Mouse (Mus musculus) midbrain, embryonic 13.5 days (tissue): ENCODE results near the gene Olfr62. TPM values are rescaled to one million over a fixed set of nuclear protein-coding genes. Genes with fewer than 3 reads are reported as not detected.
A peak's percentile ranks its signal among the peaks of the same experiment; 100 is the strongest.

ENCODE experiments used
- ATAC-seq: fragments of 200-750 bp; cut with Nextera tagmentation; 2 replicates; pipeline ENCODE4 v1.8.0; 2017; ENCODE audit warnings: mild to moderate bottlenecking, moderate TSS enrichment, moderate library complexity
- H3K27ac ChIP-seq: fragments of 300-500 bp; sonication (generic); 2 replicates; pipeline ENCODE4 v1.5.1; 2015; ENCODE audit warnings: inconsistent platforms, mild to moderate bottlenecking, moderate library complexity
- H3K27me3 ChIP-seq: fragments of 300-500 bp; sonication (generic); 2 replicates; pipeline ENCODE4 v1.6.1; 2015; ENCODE audit warnings: mild to moderate bottlenecking, inconsistent platforms
- H3K36me3 ChIP-seq: fragments of 300-500 bp; sonication (generic); 2 replicates; pipeline ENCODE4 v1.6.1; 2015; ENCODE audit warnings: mild to moderate bottlenecking, inconsistent platforms
- H3K4me1 ChIP-seq: fragments of 300-500 bp; sonication (generic); replicated peaks from 2 replicates; pipeline ENCODE4 v1.6.1; 2015; ENCODE audit warnings: inconsistent platforms
- H3K4me2 ChIP-seq: fragments of 300-500 bp; sonication (generic); replicated peaks from 2 replicates; pipeline ENCODE4 v1.6.1; 2015; ENCODE audit warnings: moderate library complexity, mild to moderate bottlenecking, inconsistent platforms
- H3K4me3 ChIP-seq: fragments of 300-500 bp; sonication (generic); replicated peaks from 2 replicates; pipeline ENCODE4 v1.5.1; 2015; ENCODE audit warnings: mild to moderate bottlenecking, inconsistent platforms
- H3K9ac ChIP-seq: fragments of 300-500 bp; sonication (generic); replicated peaks from 2 replicates; pipeline ENCODE4 v1.6.1; 2015; ENCODE audit warnings: mild to moderate bottlenecking, inconsistent platforms
- H3K9me3 ChIP-seq: fragments of 300-500 bp; sonication (generic); 2 replicates; pipeline ENCODE4 v1.6.1; 2016; ENCODE audit warnings: mild to moderate bottlenecking, inconsistent platforms
- WGBS: fragments of 180-500 bp; shearing (Covaris S2); methylation state at CpG from one replicate; pipeline ENCODE4 v1.1.7; 2015; 5-methylcytosine and 5-hydroxymethylcytosine counted together
- polyA plus RNA-seq: library from polyadenylated mRNA; unstranded; fragments of >200 nt; fragmentation: Nextera tagmentation; extraction: Ambion mirVana; gene quantifications from 2 replicates; pipeline ENCODE4 v1.2.1, GENCODE M21; 2015

The Olfr62 gene
- not detected in 2 replicates for polyA plus RNA-seq

GRCm38 (mm10) chr4:118658652-118659051 lies at the start of gene Olfr62:
Gene Olfr62, plus strand, starts transcription at chr4:118658952.
- no peaks in the 10 kb centered on the region for H3K4me1 ChIP-seq
- H3K36me3 ChIP-seq: no peaks in the 10 kb centered on the region
- no peak within 1 kb of the TSS for H3K4me3 ChIP-seq
- no peak within 1 kb of the TSS for H3K4me2 ChIP-seq
- H3K27ac ChIP-seq: no peak within 1 kb of the TSS
- ATAC-seq: no peak
- H3K27me3 ChIP-seq: no peaks in the 10 kb centered on the region
- no peak within 1 kb of the TSS for H3K9ac ChIP-seq
- no peaks in the 10 kb centered on the region for H3K9me3 ChIP-seq

GRCm38 (mm10) chr4:118609836-118610235 lies 48.9 kb upstream of the Olfr62 start:
- no peak overlapping the region for H3K4me2 ChIP-seq
- no peaks in the 10 kb centered on the region for H3K4me1 ChIP-seq
- H3K9me3 ChIP-seq: no peaks in the 10 kb centered on the region
- H3K27me3 ChIP-seq: no peaks in the 10 kb centered on the region
- no peaks in the 10 kb centered on the region for H3K36me3 ChIP-seq
- no peak overlapping the region for H3K27ac ChIP-seq
- 88% methylated on average over 3 of the region's 3 CpGs for WGBS
- H3K4me3 ChIP-seq: no peak overlapping the region
- no peak for ATAC-seq
- H3K9ac ChIP-seq: no peak overlapping the region

DNA sequence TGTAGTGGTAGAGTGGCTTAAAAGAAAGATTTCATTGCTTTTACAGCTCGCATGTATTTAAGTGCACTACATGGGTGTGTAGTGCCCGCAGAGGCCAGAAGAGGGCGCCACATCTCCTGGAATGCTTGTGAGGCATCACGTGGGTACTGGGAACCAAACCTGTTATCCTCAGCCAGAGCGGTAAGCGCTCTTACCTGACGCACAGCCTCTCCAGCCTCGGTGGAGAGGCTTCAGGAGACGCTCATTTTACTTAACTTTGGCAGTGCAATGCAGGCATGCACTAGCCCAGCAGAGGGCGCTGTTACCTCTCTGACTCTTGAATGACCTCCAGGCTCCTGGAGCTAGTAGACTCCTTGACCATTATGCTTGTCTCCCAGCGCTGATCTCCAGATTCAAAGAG lies 46.1 kb upstream of the Olfr62 start:
- Histone ChIP-seq H3K9me3 (no peaks in the 10 kb centered on the region), H3K36me3 (no peaks in the 10 kb centered on the region)
- no peak for ATAC-seq

GRCm38 (mm10) chr4:118615412-118615811 lies 43.3 kb upstream of the Olfr62 start:
- H3K27ac ChIP-seq: no peak overlapping the region
- H3K4me1 ChIP-seq: no peaks in the 10 kb centered on the region
- no peak overlapping the region for H3K9ac ChIP-seq
- H3K27me3 ChIP-seq: no peaks in the 10 kb centered on the region
- ATAC-seq: no peak
- no peak overlapping the region for H3K4me3 ChIP-seq
- 88% methylated on average over 11 of the region's 11 CpGs for WGBS
- 0 out of 2 replicates have a peak, but pooled peaks cover 4% of the 10 kb centered on the region for H3K9me3 ChIP-seq
- no peak overlapping the region for H3K4me2 ChIP-seq
- no peaks in the 10 kb centered on the region for H3K36me3 ChIP-seq

More for the DNA sequence above, 46.1 kb upstream of the Olfr62 start:
- Histone ChIP-seq H3K9ac (no peak overlapping the region), H3K4me3 (no peak overlapping the region), H3K27ac (no peak overlapping the region), H3K4me1 (no peaks in the 10 kb centered on the region), H3K4me2 (no peak overlapping the region), H3K27me3 (no peaks in the 10 kb centered on the region)
- 27% methylated on average over 11 of the region's 11 CpGs for whole genome bisulfite sequencing

- Histone ChIP-seq H3K4me3 (peak within 1 kb of the TSS; percentile 86), H3K27ac (no peak within 1 kb of the TSS), H3K9me3 (0 out of 2 replicates have a peak, but pooled peaks cover 4% of the 10 kb centered on the region), H3K4me2 (peak within 1 kb of the TSS; percentile 99), H3K36me3 (peaks cover 28% of the 10 kb centered on the region), H3K27me3 (no peaks in the 10 kb centered on the region), H3K9ac (peak within 1 kb of the TSS; percentile 75), H3K4me1 (peaks cover 12% of the 10 kb centered on the region)
- WGBS: under 1% methylated on average over 41 of the region's 41 CpGs
- peak; percentile 96 for ATAC-seq
Observed at GRCm38 (mm10) chr4:118620279-118620966, 38.3 kb upstream of the Olfr62 start, which contains the start of the genes Cfap57 and Ebna1bp2. Gene Cfap57, minus strand, starts transcription at chr4:118620777. Gene Ebna1bp2, plus strand, starts transcription at chr4:118620799.

- Histone ChIP-seq H3K4me2 (peak overlapping the region; percentile 99), H3K27me3 (no peaks in the 10 kb centered on the region), H3K4me3 (peak overlapping the region; percentile 86), H3K27ac (no peak overlapping the region), H3K4me1 (peaks cover 12% of the 10 kb centered on the region), H3K36me3 (peaks cover 34% of the 10 kb centered on the region), H3K9ac (peak overlapping the region; percentile 75), H3K9me3 (0 out of 2 replicates have a peak, but pooled peaks cover 4% of the 10 kb centered on the region)
- WGBS: under 1% methylated on average over 23 of the region's 23 CpGs
- no peak for ATAC-seq
Observed at GRCm38 (mm10) chr4:118620967-118621320, 37.8 kb upstream of the Olfr62 start.

- Histone ChIP-seq H3K4me3 (peak overlapping the region; percentile 86), H3K4me2 (peak overlapping the region; percentile 99), H3K27me3 (no peaks in the 10 kb centered on the region), H3K4me1 (peaks cover 12% of the 10 kb centered on the region), H3K36me3 (peaks cover 42% of the 10 kb centered on the region), H3K9ac (peak overlapping the region; percentile 75; the same call in 1 of the 2 replicates), H3K9me3 (0 out of 2 replicates have a peak, but pooled peaks cover 4% of the 10 kb centered on the region), H3K27ac (no peak overlapping the region)
- ATAC-seq: no peak
- WGBS: 91% methylated on average over 9 of the region's 9 CpGs
Observed at GRCm38 (mm10) chr4:118621781-118622180, 37.0 kb upstream of the Olfr62 start.

DNA sequence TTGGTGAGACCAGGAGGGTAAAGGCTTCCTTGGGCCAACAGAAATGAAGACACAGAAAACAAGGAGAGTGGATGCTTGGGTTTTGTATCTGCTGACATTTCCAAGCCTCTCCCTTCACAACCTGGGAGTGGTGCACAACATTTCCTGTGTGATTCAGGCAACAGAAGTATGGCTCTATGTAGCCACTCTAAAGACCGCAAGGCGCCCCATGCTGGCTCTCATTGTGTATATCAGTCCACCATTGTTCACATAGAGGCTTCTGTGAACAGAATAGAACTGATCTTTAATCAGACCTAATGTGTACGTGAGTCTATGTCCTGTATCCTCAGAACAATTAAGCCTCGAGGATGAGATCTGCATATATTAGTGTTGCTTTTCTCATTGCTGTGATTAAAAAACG lies 28.5 kb upstream of the Olfr62 start:
- no peak for ATAC-seq
- H3K36me3 ChIP-seq: peaks cover 69% of the 10 kb centered on the region
- H3K27me3 ChIP-seq: no peaks in the 10 kb centered on the region
- no peaks in the 10 kb centered on the region for H3K4me1 ChIP-seq
- H3K27ac ChIP-seq: no peak overlapping the region
- no peak overlapping the region for H3K9ac ChIP-seq
- no peak overlapping the region for H3K4me3 ChIP-seq
- H3K4me2 ChIP-seq: no peak overlapping the region
- H3K9me3 ChIP-seq: no peaks in the 10 kb centered on the region
- 77% methylated on average over 5 of the region's 5 CpGs for WGBS

DNA sequence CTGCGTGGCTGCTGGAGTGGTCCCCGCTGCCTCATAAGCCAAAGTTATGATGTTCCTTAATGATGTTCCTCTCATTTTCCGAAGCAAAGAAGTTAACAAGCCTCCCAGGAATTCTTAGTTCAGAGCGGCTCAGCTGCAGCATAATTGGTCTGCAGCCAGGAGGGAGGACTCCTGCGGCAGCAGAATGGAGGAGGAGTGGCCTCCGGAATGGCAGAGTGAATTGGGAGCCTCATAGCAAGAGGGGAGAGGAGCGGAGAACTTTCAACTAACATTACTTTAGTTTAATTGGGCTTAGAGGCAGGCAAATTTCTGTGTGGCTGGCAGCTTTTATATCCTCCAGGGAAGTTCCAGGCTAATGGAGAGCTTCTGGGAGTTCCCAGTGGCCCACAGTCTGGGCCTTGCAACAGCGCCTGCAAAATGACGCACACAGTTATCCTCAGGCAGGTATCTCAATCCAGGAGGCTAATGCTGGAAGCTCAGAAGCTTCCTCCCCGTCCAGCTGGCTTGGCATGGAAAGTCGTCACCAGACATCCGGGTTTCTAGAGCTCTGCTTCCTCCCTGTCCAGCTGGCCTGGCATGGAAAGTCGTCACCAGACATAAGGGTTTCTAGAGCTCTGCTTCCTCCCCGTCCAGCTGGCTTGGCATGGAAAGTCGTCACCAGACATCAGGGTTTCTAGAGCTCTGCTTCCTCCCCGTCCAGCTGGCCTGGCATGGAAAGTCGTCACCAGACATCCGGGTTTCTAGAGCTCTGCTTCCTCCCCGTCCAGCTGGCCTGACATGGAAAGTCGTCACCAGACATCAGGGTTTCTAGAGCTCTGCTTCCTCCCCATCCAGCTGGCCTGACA lies 16.2 kb upstream of the Olfr62 start:
- H3K4me1 ChIP-seq: 0 out of 2 replicates have a peak, but pooled peaks cover 7% of the 10 kb centered on the region
- H3K9ac ChIP-seq: no peak overlapping the region
- no peak overlapping the region for H3K27ac ChIP-seq
- no peaks in the 10 kb centered on the region for H3K9me3 ChIP-seq
- WGBS: 50% methylated on average over 20 of the region's 20 CpGs
- H3K4me2 ChIP-seq: no peak overlapping the region
- H3K36me3 ChIP-seq: no peaks in the 10 kb centered on the region
- no peak overlapping the region for H3K4me3 ChIP-seq
- ATAC-seq: no peak
- no peaks in the 10 kb centered on the region for H3K27me3 ChIP-seq

DNA sequence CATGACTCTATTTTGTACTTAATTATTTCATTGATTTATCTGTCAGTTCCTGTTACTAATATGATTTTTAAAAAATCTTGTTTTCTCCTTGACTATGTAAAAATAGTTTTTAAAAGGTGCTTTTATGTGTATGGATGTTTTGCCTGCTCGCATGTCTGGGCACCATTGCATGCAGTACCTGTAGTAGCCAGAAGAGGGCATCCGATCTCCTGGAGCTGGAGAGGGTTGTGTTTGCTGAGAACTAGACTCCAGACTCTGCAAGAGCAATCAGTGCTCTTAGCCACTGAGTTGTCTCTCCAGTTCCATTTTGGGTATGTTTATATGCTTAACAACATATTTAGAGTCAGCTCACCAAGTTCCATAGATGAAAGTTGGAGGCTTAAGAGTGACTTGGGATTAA lies 13.5 kb upstream of the Olfr62 start:
- H3K36me3 ChIP-seq: no peaks in the 10 kb centered on the region
- no peaks in the 10 kb centered on the region for H3K9me3 ChIP-seq
- WGBS: 12% methylated on average over 2 of the region's 2 CpGs
- H3K4me3 ChIP-seq: no peak overlapping the region
- 0 out of 2 replicates have a peak, but pooled peaks cover 7% of the 10 kb centered on the region for H3K4me1 ChIP-seq
- no peaks in the 10 kb centered on the region for H3K27me3 ChIP-seq
- no peak overlapping the region for H3K4me2 ChIP-seq
- H3K27ac ChIP-seq: no peak overlapping the region
- H3K9ac ChIP-seq: no peak overlapping the region
- no peak for ATAC-seq

GRCm38 (mm10) chr4:118687086-118687485 lies 28.3 kb downstream of the Olfr62 start:
- H3K9me3 ChIP-seq: no peaks in the 10 kb centered on the region
- no peak for ATAC-seq
- H3K4me2 ChIP-seq: no peak overlapping the region
- no peaks in the 10 kb centered on the region for H3K4me1 ChIP-seq
- H3K4me3 ChIP-seq: no peak overlapping the region
- H3K27me3 ChIP-seq: no peaks in the 10 kb centered on the region
- H3K9ac ChIP-seq: no peak overlapping the region
- WGBS: 86% methylated on average over 2 of the region's 2 CpGs
- no peak overlapping the region for H3K27ac ChIP-seq
- H3K36me3 ChIP-seq: no peaks in the 10 kb centered on the region

DNA sequence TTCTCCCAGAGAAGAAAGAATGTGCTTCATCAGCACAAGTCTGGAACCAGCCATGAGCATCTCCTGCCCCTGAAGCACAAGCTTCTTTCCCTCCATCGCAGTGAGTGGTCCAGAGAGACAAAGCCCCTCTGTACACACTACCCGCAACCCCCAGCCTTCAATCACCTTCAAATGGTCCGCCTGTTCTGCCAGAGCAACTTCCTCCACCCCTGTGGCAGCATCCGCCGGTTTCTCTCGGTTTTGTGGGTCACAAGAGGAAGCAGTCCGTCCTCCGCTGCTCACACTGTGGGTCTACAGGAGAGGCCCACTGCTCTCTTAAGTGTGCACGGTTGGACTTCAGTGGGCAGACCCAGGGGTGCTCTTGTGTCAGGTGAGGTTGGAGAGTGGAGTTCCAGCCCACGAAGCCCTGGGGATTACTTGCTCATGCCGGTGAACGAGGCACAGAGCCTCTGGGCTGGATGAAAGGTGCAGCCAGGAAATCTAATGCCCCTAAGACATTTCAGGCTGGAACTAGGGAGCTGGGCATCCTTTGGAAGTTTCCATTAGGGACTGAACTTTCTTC lies 33.7 kb downstream of the Olfr62 start, which contains the start of gene Olfr1342:
Olfr1342 (minus strand) TSS at position 345 of the 562 bp plus-strand sequence.
- no peaks in the 10 kb centered on the region for H3K9me3 ChIP-seq
- no peak within 1 kb of the TSS for H3K9ac ChIP-seq
- H3K27ac ChIP-seq: no peak within 1 kb of the TSS
- 0 out of 2 replicates have a peak, but pooled peaks cover 2% of the 10 kb centered on the region for H3K4me1 ChIP-seq
- 58% methylated on average over 12 of the region's 12 CpGs for WGBS
- H3K36me3 ChIP-seq: no peaks in the 10 kb centered on the region
- H3K27me3 ChIP-seq: no peaks in the 10 kb centered on the region
- ATAC-seq: no peak
- H3K4me2 ChIP-seq: no peak within 1 kb of the TSS
- no peak within 1 kb of the TSS for H3K4me3 ChIP-seq
